Comparison of ENCODE assay signal across 18 mouse cellular contexts in genomic region chr17:30435478-30435877, GRCm38 (mm10).
DNase-seq lines count a peak whose midpoint lies in the region; ATAC-seq and TF ChIP-seq lines count a peak whose summit lies in the region.
"Had no signal": no experiment of that assay in that cellular context is flagged by ENCODE, and none has a peak within 500 bp of the region (broad histone marks: within the 10 kb centered on the region; RNA-seq: fewer than 3 reads in every experiment).

No protein-coding gene starts in this region.

- H3K9me3 ChIP-seq in hindbrain, embryonic 13.5 days = no peaks in the 10 kb centered on the region
- no peaks in the 10 kb centered on the region for H3K9me3 ChIP-seq in hindbrain, postnatal 0 days (ENCODE audit: low read length)
- H3K9me3 ChIP-seq in lung, embryonic 16.5 days (ENCODE audit: control insufficient read depth, low read length) = no peaks in the 10 kb centered on the region
- H3K9me3 ChIP-seq in midbrain, embryonic 14.5 days (ENCODE audit: control insufficient read depth, low read length) = no peaks in the 10 kb centered on the region
- H3K9me3 ChIP-seq in midbrain, postnatal 0 days (ENCODE audit: low read length) = no peaks in the 10 kb centered on the region
- H3K9me3 ChIP-seq: embryonic facial prominence, embryonic 10.5 days; heart, embryonic 15.5 days had no signal

- no peak for DNase-seq in hindbrain, postnatal 0 days (ENCODE audit: low spot score)
- no peak for DNase-seq in lung, adult 2 months
- DNase-seq in midbrain, embryonic 14.5 days = no peak
- DNase-seq in midbrain, postnatal 0 days (ENCODE audit: low spot score) = no peak
- no peak for DNase-seq in gastrocnemius, postnatal 36 days
- DNase-seq: adrenal gland, adult 2 months; adrenal gland, postnatal 25 days; cerebellum, adult 2 months; cerebellum, postnatal 10 days; gastrocnemius, postnatal 10 days; heart, adult 2 months; heart, postnatal 14 days had no signal

- no peak for ATAC-seq in hindbrain, embryonic 13.5 days (ENCODE audit: low FRiP score)
- ATAC-seq in hindbrain, postnatal 0 days = no peak
- peak; percentile 20; the same call in 1 of the 2 replicates for ATAC-seq in lung, embryonic 16.5 days (ENCODE audit: low read depth)
- ATAC-seq in midbrain, embryonic 14.5 days (ENCODE audit: low FRiP score, low TSS enrichment) = no peak
- no peak for ATAC-seq in midbrain, postnatal 0 days (ENCODE audit: low FRiP score)

- H3K4me1 ChIP-seq in hindbrain, embryonic 13.5 days (replicated peaks) = peaks cover 16% of the 10 kb centered on the region
- H3K4me1 ChIP-seq in hindbrain, postnatal 0 days (ENCODE audit: insufficient read depth, low read length) = no peaks in the 10 kb centered on the region
- peaks cover 6% of the 10 kb centered on the region for H3K4me1 ChIP-seq in lung, embryonic 16.5 days (replicated peaks; ENCODE audit: control insufficient read depth, insufficient read depth, low read length)
- H3K4me1 ChIP-seq in lung, adult 2 months (ENCODE audit: control insufficient read depth, insufficient read depth, low read length) = peaks cover 3% of the 10 kb centered on the region; the same call in 1 of the 2 replicates
- peaks cover 7% of the 10 kb centered on the region; the same call in 1 of the 2 replicates for H3K4me1 ChIP-seq in midbrain, embryonic 14.5 days (ENCODE audit: control insufficient read depth, insufficient read depth, low read length)
- no peaks in the 10 kb centered on the region; the same call in 1 of the 2 replicates for H3K4me1 ChIP-seq in midbrain, postnatal 0 days (ENCODE audit: insufficient read depth, low read length)

- no peak overlapping the region for H3K4me2 ChIP-seq in hindbrain, embryonic 13.5 days
- H3K4me2 ChIP-seq in hindbrain, postnatal 0 days (ENCODE audit: low read depth, low read length) = no peak overlapping the region
- no peak overlapping the region for H3K4me2 ChIP-seq in lung, embryonic 16.5 days (ENCODE audit: low read depth, low read length)
- no peak overlapping the region for H3K4me2 ChIP-seq in midbrain, embryonic 14.5 days (ENCODE audit: low read length)
- H3K4me2 ChIP-seq in midbrain, postnatal 0 days (ENCODE audit: low read depth, low read length, poor library complexity, severe bottlenecking) = no peak overlapping the region
- H3K4me2 ChIP-seq: heart, embryonic 11.5 days; heart, embryonic 15.5 days; hindbrain, embryonic 14.5 days had no signal

- TF ChIP-seq POLR2A in lung, adult 2 months (IDR thresholded peaks at IDR 0.05; ENCODE audit: borderline replicate concordance, extremely low read depth, low read depth, low read length) = no peak

- no peaks in the 10 kb centered on the region for H3K27me3 ChIP-seq in hindbrain, embryonic 13.5 days
- no peaks in the 10 kb centered on the region for H3K27me3 ChIP-seq in hindbrain, postnatal 0 days (ENCODE audit: insufficient read depth, low read length)
- H3K27me3 ChIP-seq in lung, embryonic 16.5 days (ENCODE audit: control insufficient read depth, insufficient read depth, low read depth, low read length) = no peaks in the 10 kb centered on the region
- H3K27me3 ChIP-seq in midbrain, embryonic 14.5 days (ENCODE audit: control insufficient read depth, insufficient read depth, low read length) = no peaks in the 10 kb centered on the region
- H3K27me3 ChIP-seq in midbrain, postnatal 0 days (ENCODE audit: insufficient read depth, low read length) = no peaks in the 10 kb centered on the region
- H3K27me3 ChIP-seq: heart, embryonic 15.5 days had no signal

- intact Hi-C loops in gastrocnemius, postnatal 36 days (cut with DNase I) = no loop called here

- H3K4me3 ChIP-seq in hindbrain, embryonic 13.5 days = no peak overlapping the region
- no peak overlapping the region for H3K4me3 ChIP-seq in hindbrain, postnatal 0 days (ENCODE audit: low read length)
- H3K4me3 ChIP-seq in lung, embryonic 16.5 days (ENCODE audit: low read length) = no peak overlapping the region
- H3K4me3 ChIP-seq in lung, adult 2 months (replicated peaks; ENCODE audit: extremely low read depth, low read depth, low read length) = no peak overlapping the region
- no peak overlapping the region for H3K4me3 ChIP-seq in midbrain, embryonic 14.5 days (replicated peaks; ENCODE audit: low read depth, low read length)
- H3K4me3 ChIP-seq in midbrain, postnatal 0 days (ENCODE audit: low read depth, low read length) = no peak overlapping the region
- H3K4me3 ChIP-seq: embryonic facial prominence, embryonic 10.5 days; heart, adult 2 months; heart, embryonic 15.5 days had no signal

- H3K9ac ChIP-seq in hindbrain, embryonic 13.5 days = no peak overlapping the region
- H3K9ac ChIP-seq in hindbrain, postnatal 0 days (replicated peaks; ENCODE audit: low read length) = no peak overlapping the region
- H3K9ac ChIP-seq in lung, embryonic 16.5 days (ENCODE audit: low read length) = no peak overlapping the region
- 0 out of 2 replicates have a peak overlapping the region, but pooled peaks have one; percentile 20 for H3K9ac ChIP-seq in midbrain, embryonic 14.5 days (replicated peaks; ENCODE audit: low read length)
- H3K9ac ChIP-seq in midbrain, postnatal 0 days (replicated peaks; ENCODE audit: low read length, poor library complexity, severe bottlenecking) = no peak overlapping the region
- H3K9ac ChIP-seq: heart, embryonic 15.5 days; hindbrain, embryonic 14.5 days had no signal

- peak overlapping the region; percentile 44; the same call in 1 of the 2 replicates for H3K27ac ChIP-seq in hindbrain, embryonic 13.5 days
- H3K27ac ChIP-seq in hindbrain, postnatal 0 days = no peak overlapping the region
- no peak overlapping the region for H3K27ac ChIP-seq in lung, embryonic 16.5 days (ENCODE audit: low read length)
- H3K27ac ChIP-seq in midbrain, embryonic 14.5 days (replicated peaks; ENCODE audit: low read depth, low read length) = no peak overlapping the region
- no peak overlapping the region for H3K27ac ChIP-seq in midbrain, postnatal 0 days (ENCODE audit: low read depth, low read length)
- H3K27ac ChIP-seq: embryonic facial prominence, embryonic 10.5 days; heart, adult 2 months; heart, embryonic 15.5 days; hindbrain, embryonic 14.5 days had no signal

- WGBS in hindbrain, embryonic 13.5 days = 54% methylated on average over 7 of the region's 7 CpGs
- WGBS in hindbrain, postnatal 0 days = 51% methylated on average over 7 of the region's 7 CpGs
- 44% methylated on average over 7 of the region's 7 CpGs for WGBS in lung, embryonic 16.5 days
- 56% methylated on average over 7 of the region's 7 CpGs for WGBS in lung, adult 2 months
- 60% methylated on average over 7 of the region's 7 CpGs for WGBS in midbrain, embryonic 14.5 days
- WGBS in midbrain, postnatal 0 days = 55% methylated on average over 7 of the region's 7 CpGs

- TF ChIP-seq CTCF in hindbrain, postnatal 0 days (IDR thresholded peaks at IDR 0.05; ENCODE audit: low read depth) = no peak
- no peak for TF ChIP-seq CTCF in lung, adult 2 months (IDR thresholded peaks at IDR 0.05; ENCODE audit: insufficient read depth, low read length)
- no peak for TF ChIP-seq CTCF in midbrain, postnatal 0 days (IDR thresholded peaks at IDR 0.05)

- no peaks in the 10 kb centered on the region for H3K36me3 ChIP-seq in hindbrain, embryonic 13.5 days
- no peaks in the 10 kb centered on the region for H3K36me3 ChIP-seq in hindbrain, postnatal 0 days (ENCODE audit: insufficient read depth, low read length)
- H3K36me3 ChIP-seq in lung, embryonic 16.5 days (ENCODE audit: control insufficient read depth, insufficient read depth, low read length) = no peaks in the 10 kb centered on the region
- no peaks in the 10 kb centered on the region for H3K36me3 ChIP-seq in midbrain, embryonic 14.5 days (ENCODE audit: control insufficient read depth, insufficient read depth, low read length)
- H3K36me3 ChIP-seq in midbrain, postnatal 0 days (ENCODE audit: insufficient read depth, low read length) = no peaks in the 10 kb centered on the region
- H3K36me3 ChIP-seq: embryonic facial prominence, embryonic 10.5 days; heart, embryonic 15.5 days had no signal
